Mouse (Mus musculus) mouse trophoblast stem cell (cell line): ENCODE measurements around the gene Cdca5.
"Not testable (repeated sequence)": the region's sequence is repeated elsewhere in the genome, so short reads cannot be mapped to it uniquely, and the experiment has no call there.

Source experiments
- in situ Hi-C, 2 experiments: fragments of 300-500 bp; cut with MseI, MboI; formaldehyde crosslinking; loops; 2 replicates in 1 of 2; 3 replicates in 1 of 2; pipeline ENCODE4 v1.15.1; 2025

Gene Cdca5

GRCm38 (mm10) chr19:6104476-6104875, 19.7 kb downstream of the Cdca5 start:
- in situ Hi-C loops, result no loop called here

GRCm38 (mm10) chr19:6105586-6105985, 20.8 kb downstream of the Cdca5 start, which contains the start of gene Naaladl1:
Naaladl1 (plus strand) TSS chr19:6105782.
- in situ Hi-C loops, result no loop called here

- in situ Hi-C loops, result no loop called here
Observed at GRCm38 (mm10) chr19:6113116-6113515, 28.3 kb downstream of the Cdca5 start.

GRCm38 (mm10) chr19:6116113-6116850, 31.5 kb downstream of the Cdca5 start:
- in situ Hi-C loops, result no loop called here

GRCm38 (mm10) chr19:6117346-6117985, 32.7 kb downstream of the Cdca5 start:
- in situ Hi-C loops, result no loop called here

- in situ Hi-C loops, result no loop called here
Observed at GRCm38 (mm10) chr19:6117986-6118676, 33.3 kb downstream of the Cdca5 start, which contains the start of gene Sac3d1. Sac3d1 (minus strand) TSS chr19:6118650.

GRCm38 (mm10) chr19:6118677-6119185, 33.9 kb downstream of the Cdca5 start:
- in situ Hi-C loops, result no loop called here

- in situ Hi-C loops, result loop anchor here in 1 of 2 experiments (10.0 kb wide), 1 partner anchor 157 kb away; the partner anchor contains the start of gene Pola2
Observed at GRCm38 (mm10) chr19:6121761-6122160, 37.0 kb downstream of the Cdca5 start.

GRCm38 (mm10) chr19:6123330-6123729, 38.5 kb downstream of the Cdca5 start:
- in situ Hi-C loops, result loop anchor here in 1 of 2 experiments (10.0 kb wide), 1 partner anchor 159 kb away; the partner anchor contains the start of gene Pola2

- in situ Hi-C loops, result loop anchor here in 1 of 2 experiments (10.0 kb wide), 1 partner anchor 160 kb away; the partner anchor contains the start of gene Pola2
Observed at GRCm38 (mm10) chr19:6124898-6125297, 40.1 kb downstream of the Cdca5 start.

GRCm38 (mm10) chr19:6126289-6126688, 41.5 kb downstream of the Cdca5 start:
- in situ Hi-C loops, result loop anchor here in 1 of 2 experiments (10.0 kb wide), 1 partner anchor 161 kb away; the partner anchor contains the start of gene Pola2

GRCm38 (mm10) chr19:6126789-6127580, 42.2 kb downstream of the Cdca5 start:
- in situ Hi-C loops, result loop anchor here in 1 of 2 experiments (10.0 kb wide), 1 partner anchor 162 kb away; the partner anchor contains the start of gene Pola2

GRCm38 (mm10) chr19:6127760-6128341, 43.1 kb downstream of the Cdca5 start, which contains the start of gene Snx15:
Snx15 (minus strand) TSS chr19:6128304.
- in situ Hi-C loops, result loop anchor here in 1 of 2 experiments (10.0 kb wide), 1 partner anchor 163 kb away; the partner anchor contains the start of gene Pola2

GRCm38 (mm10) chr19:6130414-6131128, 45.8 kb downstream of the Cdca5 start:
- in situ Hi-C loops, result not testable (repeated sequence)

GRCm38 (mm10) chr19:6132171-6132827, 47.5 kb downstream of the Cdca5 start:
- in situ Hi-C loops, result no loop called here

GRCm38 (mm10) chr19:6133197-6133596, 48.4 kb downstream of the Cdca5 start:
- in situ Hi-C loops, result not testable (repeated sequence)

GRCm38 (mm10) chr19:6136397-6136796, 51.6 kb downstream of the Cdca5 start:
- in situ Hi-C loops, result no loop called here

GRCm38 (mm10) chr19:6139701-6140100, 54.9 kb downstream of the Cdca5 start:
- in situ Hi-C loops, result no loop called here

- in situ Hi-C loops, result no loop called here
Observed at GRCm38 (mm10) chr19:6140374-6140677, 55.5 kb downstream of the Cdca5 start.
